Mouse (Mus musculus) midbrain, embryonic 12.5 days (tissue): ENCODE measurements around the gene Map3k4. TPM values are rescaled to one million over a fixed set of nuclear protein-coding genes. Genes with fewer than 3 reads are reported as not detected.
"Not testable (repeated sequence)": the region's sequence is repeated elsewhere in the genome, so short reads cannot be mapped to it uniquely, and the experiment has no call there.

Experiments
- ATAC-seq: fragments of 200-750 bp; cut with Nextera tagmentation; 2 replicates; pipeline ENCODE4 v1.8.0; 2017; ENCODE audit warnings: low read depth, moderate TSS enrichment, moderate library complexity; ENCODE audit not compliant: low FRiP score
- H3K27ac ChIP-seq: fragments of 300-500 bp; sonication (generic); replicated peaks from 2 replicates; pipeline ENCODE4 v1.5.1; 2016; ENCODE audit warnings: mild to moderate bottlenecking
- H3K27me3 ChIP-seq: fragments of 300-500 bp; sonication (generic); 2 replicates; pipeline ENCODE4 v1.6.1; 2016; ENCODE audit warnings: mild to moderate bottlenecking
- H3K36me3 ChIP-seq: fragments of 300-500 bp; sonication (generic); 2 replicates; pipeline ENCODE4 v1.6.1; 2016
- H3K4me1 ChIP-seq: fragments of 300-500 bp; sonication (generic); 2 replicates; pipeline ENCODE4 v1.6.1; 2016
- H3K4me2 ChIP-seq: fragments of 300-500 bp; sonication (generic); replicated peaks from 2 replicates; pipeline ENCODE4 v1.6.1; 2016; ENCODE audit warnings: mild to moderate bottlenecking, moderate library complexity
- H3K4me3 ChIP-seq: fragments of 300-500 bp; sonication (generic); 2 replicates; pipeline ENCODE4 v1.5.1; 2016; ENCODE audit warnings: mild to moderate bottlenecking
- H3K9ac ChIP-seq: fragments of 300-500 bp; sonication (generic); replicated peaks from 2 replicates; pipeline ENCODE4 v1.6.1; 2016; ENCODE audit warnings: mild to moderate bottlenecking, moderate library complexity
- H3K9me3 ChIP-seq: fragments of 300-500 bp; sonication (generic); 2 replicates; pipeline ENCODE4 v1.6.1; 2016; ENCODE audit warnings: mild to moderate bottlenecking
- WGBS: fragments of 180-500 bp; shearing (Covaris S2); methylation state at CpG from one replicate; pipeline ENCODE4 v1.1.7; 2016; 5-methylcytosine and 5-hydroxymethylcytosine counted together
- polyA plus RNA-seq: library from polyadenylated mRNA; unstranded; fragments of >200 nt; fragmentation: Nextera tagmentation; extraction: Ambion mirVana; gene quantifications from 2 replicates; pipeline ENCODE4 v1.2.1, GENCODE M21; 2016

The Map3k4 gene
- polyA plus RNA-seq, 1 experiment from 2014 or later = 53.3 TPM

DNA sequence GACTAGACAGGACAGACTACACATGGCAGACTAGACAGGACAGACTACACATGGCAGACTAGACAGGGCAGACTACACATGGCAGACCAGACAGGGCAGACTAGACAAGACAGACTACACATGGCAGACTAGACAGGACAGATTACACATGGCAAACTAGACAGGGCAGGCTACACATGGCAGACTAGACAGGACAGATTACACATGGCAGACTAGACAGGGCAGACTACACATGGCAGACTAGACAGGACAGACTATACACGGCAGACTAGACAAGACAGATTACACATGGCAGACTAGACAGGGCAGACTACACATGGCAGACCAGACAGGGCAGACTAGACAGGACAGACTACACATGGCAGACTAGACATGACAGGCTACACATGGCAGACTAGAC is 28.8 kb downstream of the Map3k4 start:
- H3K4me1 ChIP-seq, H3K4me2 ChIP-seq, ATAC-seq, H3K27me3 ChIP-seq, H3K9me3 ChIP-seq, H3K27ac ChIP-seq, H3K9ac ChIP-seq, H3K36me3 ChIP-seq, H3K4me3 ChIP-seq: not testable (repeated sequence)
- WGBS = 84% methylated on average over 1 of the region's 1 CpGs

DNA sequence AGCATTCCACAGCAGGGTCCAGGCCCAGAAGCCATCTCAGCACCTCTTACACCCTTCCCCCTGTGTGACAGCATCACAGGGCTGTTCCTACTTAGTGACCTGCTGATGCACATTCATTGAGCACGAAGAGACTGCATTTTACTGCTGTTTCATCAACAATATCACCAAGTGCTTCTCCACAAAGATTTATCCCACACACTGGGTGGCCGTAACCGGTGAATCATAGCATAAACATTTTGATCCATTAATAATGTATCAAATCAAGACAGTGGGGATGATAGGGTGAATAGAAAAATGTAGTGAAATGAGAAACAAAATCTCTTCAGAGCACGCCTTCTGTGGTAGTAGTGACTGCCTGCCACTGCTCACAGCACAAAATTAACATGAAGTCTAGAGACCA is 29.7 kb downstream of the Map3k4 start:
- Histone ChIP-seq H3K27me3 (no peaks in the 10 kb centered on the region), H3K4me2 (no peak overlapping the region), H3K4me3 (no peak overlapping the region), H3K36me3 (no peaks in the 10 kb centered on the region), H3K9me3 (no peaks in the 10 kb centered on the region), H3K9ac (no peak overlapping the region), H3K4me1 (peaks cover 9% of the 10 kb centered on the region), H3K27ac (no peak overlapping the region)
- ATAC-seq = no peak
- 92% methylated on average over 4 of the region's 4 CpGs for WGBS

DNA sequence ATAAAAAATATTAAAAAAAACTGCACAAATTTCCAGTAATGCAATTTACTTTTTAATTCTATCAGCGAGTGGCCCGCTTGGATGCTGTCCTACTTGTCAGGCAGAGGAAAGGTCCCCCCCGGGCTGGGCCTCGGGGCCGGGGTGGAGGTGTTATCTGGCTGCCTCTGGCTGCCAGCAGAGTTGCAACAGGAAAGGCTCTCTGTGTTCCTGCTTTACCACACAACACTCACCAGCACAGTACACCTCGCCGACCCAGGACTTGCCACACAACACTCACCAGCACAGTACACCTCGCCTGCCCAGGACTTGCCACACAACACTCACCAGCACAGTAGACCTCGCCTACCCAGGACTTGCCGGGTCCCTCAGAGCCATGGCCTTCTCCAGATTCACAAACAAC is 38.8 kb downstream of the Map3k4 start:
- no peak for ATAC-seq
- Histone ChIP-seq H3K9ac (no peak overlapping the region), H3K27me3 (no peaks in the 10 kb centered on the region), H3K36me3 (peaks cover 12% of the 10 kb centered on the region; the same call in 1 of the 2 replicates), H3K4me1 (no peaks in the 10 kb centered on the region), H3K4me3 (no peak overlapping the region), H3K9me3 (peaks cover 7% of the 10 kb centered on the region; the same call in 1 of the 2 replicates), H3K4me2 (no peak overlapping the region), H3K27ac (no peak overlapping the region)
- 93% methylated on average over 10 of the region's 10 CpGs for WGBS

DNA sequence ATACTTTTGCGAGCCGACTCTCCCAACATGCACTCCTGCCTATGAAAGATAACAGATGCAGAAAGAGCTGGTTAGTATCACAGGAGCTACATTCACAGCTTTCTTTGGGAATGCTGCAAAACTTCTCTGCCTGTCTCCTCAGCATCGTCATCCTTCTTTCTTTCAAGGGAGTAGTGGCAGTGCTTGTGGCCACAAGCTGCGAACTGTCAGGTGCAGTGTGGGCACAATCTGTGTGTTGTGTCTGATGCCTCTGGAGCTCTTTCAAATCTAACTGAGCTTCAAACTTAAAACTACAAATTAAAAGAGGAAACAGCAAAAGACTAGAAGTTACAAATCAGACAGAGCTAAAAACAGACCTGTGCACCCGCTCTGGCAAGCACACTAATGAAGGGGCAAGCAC is 40.5 kb downstream of the Map3k4 start:
- Histone ChIP-seq H3K9me3 (peaks cover 3% of the 10 kb centered on the region; the same call in 1 of the 2 replicates), H3K27ac (no peak overlapping the region), H3K4me3 (no peak overlapping the region), H3K36me3 (peaks cover 15% of the 10 kb centered on the region; the same call in 1 of the 2 replicates), H3K27me3 (no peaks in the 10 kb centered on the region), H3K4me2 (no peak overlapping the region), H3K4me1 (no peaks in the 10 kb centered on the region), H3K9ac (no peak overlapping the region)
- no peak for ATAC-seq
- 91% methylated on average over 5 of the region's 5 CpGs for WGBS

DNA sequence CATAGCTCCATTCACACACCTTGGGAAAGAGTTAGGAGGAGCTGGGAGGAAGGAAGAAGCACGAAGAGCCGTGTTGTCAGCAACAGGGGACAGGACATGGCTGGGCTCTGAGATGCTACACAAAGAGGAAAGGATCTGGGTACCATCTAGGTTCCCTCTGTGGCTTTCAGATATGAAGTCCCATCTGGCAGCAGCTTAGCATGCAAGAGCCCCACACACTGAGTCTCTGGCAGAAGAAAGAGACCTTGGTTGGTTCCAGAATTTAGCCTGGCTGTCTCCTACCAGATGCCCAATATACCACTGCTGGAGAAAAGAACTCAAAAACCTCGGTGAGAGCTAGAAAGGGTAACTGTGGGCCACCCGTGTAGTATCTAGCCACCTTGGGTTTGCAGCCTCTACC is 41.3 kb downstream of the Map3k4 start:
- H3K9ac ChIP-seq = no peak overlapping the region
- H3K36me3 ChIP-seq = peaks cover 15% of the 10 kb centered on the region; the same call in 1 of the 2 replicates
- WGBS = 94% methylated on average over 4 of the region's 4 CpGs
- H3K4me2 ChIP-seq = no peak overlapping the region
- no peak overlapping the region for H3K4me3 ChIP-seq
- H3K9me3 ChIP-seq = no peaks in the 10 kb centered on the region
- no peaks in the 10 kb centered on the region for H3K27me3 ChIP-seq
- no peaks in the 10 kb centered on the region for H3K4me1 ChIP-seq
- H3K27ac ChIP-seq = no peak overlapping the region
- no peak for ATAC-seq

DNA sequence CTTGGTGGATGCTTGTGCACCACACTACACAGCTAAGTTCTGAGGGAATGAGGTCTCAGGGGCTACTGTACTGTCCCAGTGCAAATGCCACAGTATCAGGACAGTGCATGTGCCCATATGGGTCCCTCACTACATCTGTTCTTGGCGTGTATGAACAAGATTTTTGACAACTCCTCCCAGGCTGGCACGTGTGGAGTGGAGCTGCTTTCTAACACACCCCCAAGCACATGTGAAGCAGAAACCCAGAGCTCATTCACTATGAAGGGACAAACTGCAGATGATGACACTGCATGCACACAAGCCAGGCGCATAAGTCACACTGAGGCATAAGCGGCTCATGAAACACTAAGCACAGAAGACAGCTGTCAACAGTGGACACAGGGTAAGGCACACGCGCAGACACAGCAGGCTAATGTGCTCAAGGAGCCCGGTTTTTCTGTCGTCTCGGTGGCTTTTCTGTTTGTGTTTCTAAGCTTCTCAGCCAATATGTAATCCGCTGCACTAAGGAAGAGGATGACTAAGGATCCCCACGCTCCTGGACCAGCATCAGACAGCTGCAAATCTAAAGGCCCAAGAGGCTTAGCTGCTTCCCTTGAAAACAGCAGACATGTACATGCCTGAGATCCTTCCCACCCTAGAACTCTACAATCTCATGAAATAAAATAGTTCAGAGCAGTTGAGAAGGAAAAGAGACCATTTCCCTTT is 41.9 kb downstream of the Map3k4 start:
- no peak for ATAC-seq
- H3K27ac ChIP-seq = no peak overlapping the region

DNA sequence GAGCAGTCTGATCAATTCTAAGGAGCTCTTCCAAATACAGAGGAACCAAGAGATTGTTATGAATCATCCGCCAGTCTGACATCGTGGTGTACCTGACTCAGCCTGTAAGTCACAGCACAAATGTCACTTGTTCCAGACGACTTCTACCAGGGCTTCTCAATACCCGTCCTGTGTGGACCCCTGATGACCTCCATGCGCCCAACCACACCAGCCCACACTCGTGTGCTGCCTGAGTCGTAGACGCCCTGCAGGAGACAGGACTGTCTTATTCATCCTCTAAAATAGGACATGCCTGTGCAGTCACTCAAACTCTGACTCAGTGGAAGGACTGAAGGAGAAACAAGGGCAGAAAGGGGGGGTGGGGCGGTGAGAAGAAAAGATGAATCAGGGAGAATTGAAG is 42.8 kb downstream of the Map3k4 start:
- no peaks in the 10 kb centered on the region for H3K4me1 ChIP-seq
- peaks cover 27% of the 10 kb centered on the region for H3K36me3 ChIP-seq
- H3K9me3 ChIP-seq = no peaks in the 10 kb centered on the region
- 85% methylated on average over 9 of the region's 9 CpGs for WGBS
- no peak overlapping the region for H3K9ac ChIP-seq
- no peaks in the 10 kb centered on the region for H3K27me3 ChIP-seq
- ATAC-seq = no peak
- no peak overlapping the region for H3K4me3 ChIP-seq
- H3K4me2 ChIP-seq = no peak overlapping the region
- no peak overlapping the region for H3K27ac ChIP-seq

More for the DNA sequence above, 41.9 kb downstream of the Map3k4 start:
- H3K4me2 ChIP-seq = no peak overlapping the region
- H3K9ac ChIP-seq = no peak overlapping the region
- no peaks in the 10 kb centered on the region for H3K4me1 ChIP-seq
- H3K4me3 ChIP-seq = no peak overlapping the region
- H3K9me3 ChIP-seq = no peaks in the 10 kb centered on the region
- 88% methylated on average over 11 of the region's 11 CpGs for WGBS
- peaks cover 18% of the 10 kb centered on the region for H3K36me3 ChIP-seq
- H3K27me3 ChIP-seq = no peaks in the 10 kb centered on the region

DNA sequence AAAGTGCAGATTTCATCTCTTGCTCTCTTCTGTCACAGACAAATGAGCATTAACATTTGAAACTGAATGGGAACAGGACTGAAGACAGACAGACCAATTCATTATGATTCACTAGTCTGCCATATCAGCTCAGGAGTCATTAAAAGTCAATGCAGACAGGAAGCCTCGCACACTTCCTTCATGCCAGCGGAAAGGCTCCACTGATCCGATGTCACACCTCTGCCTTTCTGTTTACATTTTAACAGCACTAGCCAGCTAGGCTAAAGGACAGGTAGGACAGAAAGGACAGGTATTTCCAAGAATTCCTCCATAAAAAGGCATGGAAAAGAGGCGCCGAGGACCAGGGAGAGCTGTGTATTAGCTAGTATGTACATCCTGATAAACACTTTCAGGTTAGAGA is 45.6 kb downstream of the Map3k4 start:
- Histone ChIP-seq H3K36me3 (peaks cover 42% of the 10 kb centered on the region), H3K4me3 (no peak overlapping the region), H3K27ac (no peak overlapping the region), H3K9me3 (no peaks in the 10 kb centered on the region), H3K4me2 (no peak overlapping the region), H3K4me1 (no peaks in the 10 kb centered on the region), H3K9ac (no peak overlapping the region), H3K27me3 (no peaks in the 10 kb centered on the region)
- 94% methylated on average over 5 of the region's 5 CpGs for WGBS
- ATAC-seq = no peak

DNA sequence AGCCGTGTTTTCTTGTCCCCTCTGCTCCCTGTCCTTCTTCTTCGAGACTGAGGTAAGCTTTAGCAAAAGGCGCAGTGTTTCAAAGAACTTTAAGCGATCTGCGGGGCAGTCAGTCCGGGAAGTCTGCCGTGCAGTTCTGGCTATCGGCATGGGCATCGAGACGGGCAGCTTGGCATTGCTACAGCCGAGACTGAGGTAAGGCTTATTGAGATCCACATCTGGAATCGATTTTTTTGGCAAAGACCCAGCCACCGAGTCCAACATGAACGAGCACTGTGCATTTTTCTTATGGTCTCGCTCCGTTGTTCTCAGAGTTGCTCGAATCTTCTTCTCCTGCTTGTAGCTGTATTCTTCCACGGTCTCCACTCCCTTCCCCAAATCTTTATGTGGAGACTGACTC is 46.8 kb downstream of the Map3k4 start:
- no peaks in the 10 kb centered on the region for H3K27me3 ChIP-seq
- no peak overlapping the region for H3K4me3 ChIP-seq
- H3K27ac ChIP-seq = no peak overlapping the region
- 0 out of 2 replicates have a peak, but pooled peaks cover 9% of the 10 kb centered on the region for H3K4me1 ChIP-seq
- H3K4me2 ChIP-seq = no peak overlapping the region
- ATAC-seq = no peak
- 92% methylated on average over 18 of the region's 18 CpGs for WGBS
- no peaks in the 10 kb centered on the region for H3K9me3 ChIP-seq
- peaks cover 42% of the 10 kb centered on the region for H3K36me3 ChIP-seq
- H3K9ac ChIP-seq = no peak overlapping the region

DNA sequence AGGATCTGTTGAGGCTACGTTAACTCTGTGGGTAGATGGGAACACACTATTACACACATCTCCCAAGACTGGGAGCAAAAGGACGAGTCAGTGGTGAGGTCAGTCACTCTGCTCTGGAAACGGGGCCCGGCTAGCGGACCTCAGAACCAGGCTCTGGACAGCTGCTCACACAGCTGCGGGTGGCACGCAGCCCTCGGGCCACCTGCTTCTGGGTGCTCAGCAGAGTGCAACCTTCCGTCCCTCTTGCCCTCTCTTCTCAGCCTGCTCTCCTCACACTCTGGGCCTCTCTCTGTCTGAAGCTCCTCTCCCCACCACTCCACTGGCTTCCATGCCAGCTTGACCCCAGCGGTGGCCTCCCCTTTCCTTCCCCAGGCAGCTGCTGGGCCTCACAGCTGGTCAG is 50.1 kb downstream of the Map3k4 start:
- ATAC-seq = no peak
- no peaks in the 10 kb centered on the region for H3K27me3 ChIP-seq
- 0 out of 2 replicates have a peak, but pooled peaks cover 9% of the 10 kb centered on the region for H3K4me1 ChIP-seq
- no peak overlapping the region for H3K4me3 ChIP-seq
- 82% methylated on average over 10 of the region's 10 CpGs for WGBS
- H3K9ac ChIP-seq = no peak overlapping the region
- H3K4me2 ChIP-seq = no peak overlapping the region
- H3K36me3 ChIP-seq = peaks cover 33% of the 10 kb centered on the region
- H3K9me3 ChIP-seq = no peaks in the 10 kb centered on the region
- H3K27ac ChIP-seq = no peak overlapping the region

DNA sequence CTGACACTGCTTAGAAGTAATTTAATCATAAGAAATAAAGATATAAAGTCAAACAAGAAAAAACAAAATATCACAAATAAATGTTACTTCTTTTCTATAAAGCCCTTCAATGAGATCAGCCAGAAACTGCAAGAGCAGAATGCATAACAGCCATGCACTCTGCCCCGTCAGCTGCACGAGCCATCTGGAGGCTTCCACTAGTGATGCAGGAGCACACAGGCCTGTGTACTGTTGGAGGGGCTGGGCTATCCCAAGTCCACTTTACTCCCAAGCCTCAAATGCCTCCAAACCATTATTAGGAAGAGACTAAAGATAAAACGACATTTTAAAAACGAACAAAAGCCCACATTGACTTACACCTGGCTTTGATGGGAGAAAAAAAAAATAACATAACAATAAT is 50.5 kb downstream of the Map3k4 start:
- no peaks in the 10 kb centered on the region for H3K27me3 ChIP-seq
- H3K36me3 ChIP-seq = peaks cover 35% of the 10 kb centered on the region
- no peaks in the 10 kb centered on the region for H3K9me3 ChIP-seq
- 0 out of 2 replicates have a peak, but pooled peaks cover 9% of the 10 kb centered on the region for H3K4me1 ChIP-seq
- H3K27ac ChIP-seq = no peak overlapping the region
- no peak for ATAC-seq
- no peak overlapping the region for H3K9ac ChIP-seq
- H3K4me3 ChIP-seq = no peak overlapping the region
- 85% methylated on average over 4 of the region's 4 CpGs for WGBS
- no peak overlapping the region for H3K4me2 ChIP-seq

DNA sequence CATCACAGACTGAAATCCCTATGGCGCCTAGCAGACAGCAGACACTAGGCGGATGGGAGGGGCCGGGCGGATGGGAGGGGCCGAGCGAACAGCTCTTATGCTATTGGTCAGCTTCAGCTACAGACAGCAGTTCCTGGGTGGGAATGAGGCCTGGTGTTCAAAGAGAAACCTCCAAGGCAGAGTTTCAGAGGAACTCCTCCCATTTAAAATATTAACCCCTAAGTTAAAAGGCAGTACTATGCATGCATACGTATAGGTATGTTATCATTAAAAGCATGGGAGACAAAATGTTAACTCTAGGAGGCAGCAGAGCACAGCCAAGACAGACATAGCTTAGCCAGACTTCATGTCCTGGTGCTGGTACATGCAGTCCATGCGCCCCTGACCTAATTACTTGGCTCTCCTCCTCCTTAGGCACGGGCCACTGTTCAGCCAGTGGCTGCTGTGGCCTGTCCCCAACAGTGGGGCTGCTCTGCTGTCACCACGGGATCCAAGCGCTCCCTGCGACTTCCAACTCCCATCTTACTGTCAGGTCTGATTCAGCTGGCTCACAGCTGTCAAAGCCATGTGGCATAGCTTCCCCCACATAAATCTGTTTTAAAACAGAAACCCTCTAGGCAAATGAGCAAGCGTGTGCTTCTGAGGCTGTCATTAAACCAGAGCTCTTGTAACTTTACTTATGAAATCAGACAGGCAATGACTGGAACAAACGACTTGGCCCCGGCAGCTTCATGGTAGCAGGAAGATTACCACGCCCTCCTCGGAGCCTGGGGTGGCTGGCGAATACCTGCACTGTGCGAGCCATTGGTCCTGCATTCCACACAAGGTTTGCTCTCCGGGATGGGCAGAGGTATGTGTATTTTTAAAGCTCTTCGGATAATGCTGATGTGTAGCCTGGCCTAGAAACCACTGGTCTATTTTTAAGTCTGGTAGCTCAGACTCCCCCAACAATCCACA is 52.3 kb downstream of the Map3k4 start:
- no peaks in the 10 kb centered on the region for H3K9me3 ChIP-seq
- 0 out of 2 replicates have a peak overlapping the region, but pooled peaks have one; percentile 30 for H3K27ac ChIP-seq
- no peak overlapping the region for H3K4me3 ChIP-seq
- WGBS = 72% methylated on average over 21 of the region's 21 CpGs
- H3K27me3 ChIP-seq = no peaks in the 10 kb centered on the region
- no peak overlapping the region for H3K4me2 ChIP-seq
- peaks cover 34% of the 10 kb centered on the region for H3K36me3 ChIP-seq
- no peak overlapping the region for H3K9ac ChIP-seq
- H3K4me1 ChIP-seq = 0 out of 2 replicates have a peak, but pooled peaks cover 9% of the 10 kb centered on the region
- ATAC-seq = peak; percentile 76
